Mouse (Mus musculus) ovary, postnatal 36 days (tissue): ENCODE data around the gene Nusap1.
A peak's percentile ranks its signal among the peaks of the same experiment; 100 is the strongest.
"Not testable (repeated sequence)": the region's sequence is repeated elsewhere in the genome, so short reads cannot be mapped to it uniquely, and the experiment has no call there.

ENCODE experiments used
- DNase-seq: peaks from one replicate; pipeline ENCODE4 v3.0.0; 2022; ENCODE audit warnings: low spot score, mixed read lengths

The Nusap1 gene

DNA sequence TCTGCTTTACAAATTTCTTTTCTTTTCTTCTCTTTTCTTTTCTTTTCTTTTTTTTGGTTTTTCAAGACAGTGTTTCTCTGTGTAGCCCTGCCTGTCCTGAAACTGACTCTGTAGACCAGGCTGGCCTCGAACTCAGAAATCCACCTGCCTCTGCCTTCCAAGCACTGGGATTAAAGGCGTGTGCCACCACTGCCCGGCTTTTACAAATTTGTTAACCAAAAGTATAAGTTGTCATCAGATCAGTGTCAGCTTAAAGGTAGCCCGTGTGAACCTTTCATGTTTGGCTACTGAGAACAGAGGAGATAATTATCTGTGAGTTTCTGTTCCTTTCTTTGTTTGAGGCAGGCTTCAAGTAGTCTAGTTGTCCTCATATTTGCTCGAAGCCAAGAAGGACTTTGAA is 26.2 kb downstream of the Nusap1 start:
- no peak for DNase-seq

DNA sequence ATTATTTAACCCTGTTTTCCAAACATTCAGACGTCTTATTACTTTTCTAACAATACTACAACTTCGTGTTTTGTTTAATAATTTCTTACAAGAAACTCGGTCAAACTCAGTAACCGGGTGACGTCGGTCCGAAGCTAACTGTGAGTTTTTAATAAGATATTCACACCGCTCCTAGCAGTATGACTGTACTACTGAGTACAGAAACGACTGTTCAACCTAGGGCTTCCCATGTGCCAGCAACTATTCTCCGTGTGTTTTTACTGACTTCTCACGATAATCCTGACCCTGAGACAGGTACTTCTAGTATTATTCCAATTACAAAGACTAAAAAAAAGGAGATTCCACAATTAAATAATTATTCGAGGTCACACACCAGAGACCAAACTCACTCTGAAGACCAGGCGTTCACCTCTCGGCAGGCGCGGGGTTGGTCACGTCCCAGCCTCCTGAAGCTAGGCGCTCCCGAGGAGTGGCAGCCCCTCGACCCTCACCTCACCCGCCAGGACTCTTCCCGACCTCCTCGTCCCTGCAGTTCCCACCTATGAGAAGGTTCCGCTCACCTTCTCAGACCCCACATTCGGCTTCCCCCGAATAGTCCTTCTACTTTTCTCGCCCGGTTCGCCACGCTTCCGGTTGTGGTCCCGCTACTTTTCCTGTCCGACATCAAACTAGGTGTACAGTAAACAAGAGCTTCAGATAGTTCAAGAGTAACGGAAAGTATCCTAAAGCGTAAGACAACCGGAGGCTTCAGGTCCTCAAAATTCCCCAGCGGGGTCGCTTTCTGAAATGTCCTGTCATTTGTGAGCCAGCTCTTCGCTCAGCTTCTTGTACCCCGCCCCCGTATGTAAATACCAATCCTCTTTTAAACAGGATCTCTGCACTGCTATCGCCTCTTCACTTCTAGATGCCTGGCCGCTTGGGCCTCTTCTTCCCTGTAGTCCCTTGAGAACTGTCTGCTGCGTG is 44.4 kb downstream of the Nusap1 start, which contains the start of gene Ndufaf1:
TSS of gene Ndufaf1 (minus strand) at position 608 of the 963 bp plus-strand sequence.
- peak; percentile 79 for DNase-seq

DNA sequence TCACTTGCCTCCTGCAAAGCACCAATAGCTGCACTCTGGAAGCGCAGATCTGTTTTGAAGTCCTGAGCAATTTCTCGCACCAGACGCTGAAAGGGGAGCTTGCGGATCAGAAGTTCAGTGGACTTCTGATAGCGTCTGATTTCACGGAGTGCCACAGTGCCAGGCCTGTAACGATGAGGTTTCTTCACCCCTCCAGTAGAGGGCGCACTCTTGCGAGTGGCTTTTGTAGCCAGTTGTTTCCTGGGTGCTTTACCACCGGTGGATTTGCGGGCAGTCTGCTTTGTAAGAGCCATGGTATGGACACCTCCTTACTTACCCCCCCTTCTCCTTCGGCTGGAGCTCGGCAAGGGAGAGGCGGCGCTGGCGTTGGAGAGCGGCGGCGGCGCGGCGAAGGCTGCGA is 47.6 kb downstream of the Nusap1 start:
- DNase-seq, result not testable (repeated sequence)

DNA sequence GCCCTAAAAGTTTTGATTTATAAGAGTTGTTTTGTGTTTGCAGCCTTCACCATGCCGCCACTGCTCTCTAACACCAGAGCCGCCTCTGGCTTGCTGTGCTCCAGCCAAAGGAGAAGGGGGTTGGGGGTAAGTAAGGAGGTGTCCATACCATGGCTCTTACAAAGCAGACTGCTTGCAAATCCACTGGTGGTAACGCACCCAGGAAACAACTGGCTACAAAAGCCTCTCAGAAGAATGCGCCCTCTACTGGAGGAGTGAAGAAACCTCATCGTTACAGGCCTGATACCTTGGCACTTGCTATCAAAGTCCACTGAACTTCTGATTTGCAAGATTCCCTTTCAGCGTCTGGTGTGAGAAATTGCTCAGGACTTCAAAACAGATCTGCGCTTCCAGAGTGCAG is 50.9 kb downstream of the Nusap1 start:
- DNase-seq, result no peak

DNA sequence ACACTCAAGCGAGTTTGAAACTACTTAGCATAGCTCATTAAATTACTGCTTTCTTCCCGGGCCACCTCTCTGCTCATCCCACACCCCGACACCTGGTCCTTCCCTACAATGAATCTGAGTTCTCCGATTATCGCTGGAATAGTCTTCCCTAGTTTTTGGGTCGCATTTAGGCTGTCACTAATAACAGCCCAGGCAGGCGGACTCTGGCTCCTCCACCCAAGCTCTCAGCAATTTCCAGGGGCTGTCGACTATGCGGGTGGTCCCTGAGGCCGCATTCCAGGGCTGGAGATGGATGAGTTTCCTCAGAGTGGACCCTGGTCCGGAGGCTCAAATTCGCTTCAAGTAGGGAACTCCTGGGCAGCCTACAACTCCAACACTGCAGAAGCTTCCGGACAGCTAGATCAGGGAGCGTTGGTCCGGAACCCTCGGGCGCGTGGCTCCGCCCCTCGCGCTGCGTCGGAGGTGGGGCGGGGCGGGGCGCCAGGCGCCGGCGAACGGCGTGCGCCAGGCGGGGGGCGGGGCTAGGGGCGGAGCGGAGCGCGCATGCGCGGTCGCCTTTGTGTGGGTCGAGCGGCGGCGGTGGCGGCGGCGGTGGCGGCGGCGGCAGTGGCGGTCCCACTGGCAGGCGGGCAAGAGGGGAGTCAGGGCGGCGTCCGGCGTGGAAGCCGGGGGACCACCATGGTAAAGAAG is 56.6 kb downstream of the Nusap1 start, which contains the start of gene Rtf1:
TSS of gene Rtf1 (plus strand) at position 544 of the 690 bp plus-strand sequence.
- DNase-seq, result peak; percentile 97

DNA sequence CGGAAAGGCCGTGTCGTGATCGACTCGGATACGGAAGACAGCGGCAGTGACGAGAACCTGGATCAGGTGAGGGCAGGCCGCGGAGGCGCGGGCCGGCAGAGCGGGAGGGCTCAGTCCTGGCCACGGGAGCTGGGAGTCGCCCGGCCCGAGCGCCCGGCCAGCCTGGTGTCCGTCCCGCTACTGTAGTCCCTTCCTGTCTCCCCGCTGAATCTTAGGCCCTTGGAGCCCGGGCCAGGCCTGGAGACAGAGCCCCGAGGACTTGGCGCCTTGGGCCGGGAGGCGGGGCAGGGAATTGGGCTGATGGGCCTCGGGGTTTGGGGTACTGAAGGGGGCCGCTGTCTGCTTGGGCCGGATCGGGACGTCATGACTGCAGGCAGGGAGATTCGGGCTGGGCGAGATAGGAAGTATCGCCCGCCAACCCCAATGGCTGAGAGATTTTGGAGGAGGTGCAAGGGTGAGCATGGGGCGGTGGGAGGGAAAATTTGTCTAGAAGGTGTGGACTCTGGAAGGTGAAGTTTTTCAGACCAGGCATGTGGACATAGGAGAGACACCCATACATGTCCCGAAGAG is 57.2 kb downstream of the Nusap1 start:
- DNase-seq, result no peak

DNA sequence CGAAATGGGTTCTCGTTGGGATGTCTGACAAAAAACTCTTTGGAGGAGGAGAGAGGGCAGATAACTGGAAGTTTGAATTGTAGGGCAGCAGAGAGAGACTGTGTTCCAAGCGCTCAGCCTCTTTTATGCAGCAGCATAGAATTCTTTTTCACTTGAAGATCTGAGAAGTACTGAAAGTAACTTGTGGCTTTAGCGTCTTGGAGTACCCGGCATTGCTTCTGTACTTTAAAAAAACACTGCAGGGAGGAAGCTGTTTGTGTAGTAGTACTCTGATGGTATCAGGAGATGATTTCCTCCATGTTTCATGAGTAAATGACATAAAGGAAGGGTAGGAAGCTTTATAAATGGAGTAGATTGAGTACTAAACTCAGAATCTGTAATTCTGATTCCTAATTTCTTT is 57.7 kb downstream of the Nusap1 start:
- DNase-seq, result no peak

DNA sequence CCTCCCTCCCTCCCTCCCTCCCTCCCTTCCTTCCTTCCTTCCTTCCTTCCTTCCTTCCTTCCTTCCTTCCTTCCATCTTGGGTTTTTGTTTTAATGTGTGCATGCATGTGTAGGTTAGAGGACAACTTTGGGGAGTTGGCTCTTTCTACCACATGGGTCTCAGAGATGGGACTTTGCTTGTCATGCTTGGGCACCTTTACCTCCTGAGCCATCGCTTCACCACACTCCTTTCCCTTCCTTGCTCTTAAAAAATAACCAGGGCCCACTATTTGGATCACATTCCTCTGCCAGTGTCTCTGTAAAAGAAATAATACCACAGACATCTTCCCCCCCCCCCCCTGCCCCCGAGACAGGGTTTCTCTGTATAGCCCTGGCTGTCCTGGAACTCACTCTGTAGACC is 65.6 kb downstream of the Nusap1 start:
- no peak for DNase-seq

DNA sequence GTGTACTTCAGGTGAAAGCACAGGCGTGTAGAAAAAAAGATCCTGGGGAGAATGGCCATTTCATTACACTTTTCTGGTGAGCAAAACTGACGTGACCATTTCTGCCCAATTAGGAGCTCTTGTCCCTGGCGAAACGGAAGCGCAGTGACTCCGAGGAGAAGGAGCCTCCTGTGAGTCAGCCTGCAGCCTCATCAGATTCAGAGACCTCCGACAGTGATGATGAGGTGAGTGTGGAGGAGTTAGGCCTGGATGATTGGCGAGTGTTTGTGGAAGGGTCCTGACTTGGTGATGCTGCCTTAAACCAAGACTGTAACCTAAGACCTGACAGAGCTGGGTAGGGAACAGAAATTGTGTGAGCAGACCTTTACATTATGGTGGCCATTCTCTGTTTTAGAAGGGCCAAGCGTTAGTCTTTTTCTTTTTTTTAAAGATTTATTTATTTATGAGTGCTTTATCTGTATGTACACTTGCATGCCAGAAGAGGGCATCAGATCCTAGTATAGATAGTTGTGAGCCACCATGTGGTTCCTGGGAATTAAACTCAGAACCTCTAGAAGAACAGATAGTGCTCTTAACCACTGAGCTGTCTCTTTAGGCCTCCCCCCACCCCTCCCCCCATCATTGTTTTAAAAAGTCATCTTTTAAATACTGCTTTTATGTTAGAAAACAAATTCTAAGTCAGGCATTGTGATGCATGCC is 74.1 kb downstream of the Nusap1 start:
- DNase-seq, result no peak

DNA sequence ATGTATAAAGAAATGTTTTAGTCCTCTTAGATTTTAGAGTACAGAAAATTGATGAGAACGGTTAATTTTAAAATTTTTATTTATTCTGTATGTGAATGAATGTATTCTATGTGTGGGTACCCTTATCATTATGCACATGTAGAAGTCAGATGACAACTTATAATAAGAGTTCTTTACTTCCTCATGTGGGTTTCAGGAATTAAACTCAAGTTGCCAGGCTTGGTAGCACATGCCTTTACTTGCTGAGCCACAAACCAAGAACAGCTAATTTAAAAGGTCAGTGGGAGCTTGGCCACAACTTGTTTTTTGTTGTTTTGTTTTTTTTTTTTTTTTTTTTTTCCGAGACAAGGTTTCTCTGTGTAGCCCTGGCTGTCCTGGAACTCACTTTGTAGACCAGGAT is 76.7 kb downstream of the Nusap1 start:
- DNase-seq, result no peak

DNA sequence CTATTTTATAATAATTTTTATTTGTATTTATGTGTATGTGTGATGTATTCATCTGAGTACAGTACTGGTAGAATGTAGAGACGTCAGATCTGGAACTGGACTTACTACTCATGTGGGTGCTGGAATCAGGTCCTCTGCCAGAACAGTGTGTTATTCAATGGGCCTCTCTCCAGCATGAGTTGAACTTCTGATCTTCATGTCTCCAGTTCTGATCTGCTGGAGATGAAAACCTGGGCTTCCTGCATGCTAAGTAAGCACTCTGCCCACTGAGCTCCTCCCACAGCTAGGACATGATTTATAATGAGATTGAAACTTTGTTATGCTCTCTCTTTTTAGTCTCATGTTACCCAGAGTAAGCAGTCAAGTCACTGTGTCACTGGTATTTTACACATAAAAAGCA is 78.0 kb downstream of the Nusap1 start:
- DNase-seq, result no peak

DNA sequence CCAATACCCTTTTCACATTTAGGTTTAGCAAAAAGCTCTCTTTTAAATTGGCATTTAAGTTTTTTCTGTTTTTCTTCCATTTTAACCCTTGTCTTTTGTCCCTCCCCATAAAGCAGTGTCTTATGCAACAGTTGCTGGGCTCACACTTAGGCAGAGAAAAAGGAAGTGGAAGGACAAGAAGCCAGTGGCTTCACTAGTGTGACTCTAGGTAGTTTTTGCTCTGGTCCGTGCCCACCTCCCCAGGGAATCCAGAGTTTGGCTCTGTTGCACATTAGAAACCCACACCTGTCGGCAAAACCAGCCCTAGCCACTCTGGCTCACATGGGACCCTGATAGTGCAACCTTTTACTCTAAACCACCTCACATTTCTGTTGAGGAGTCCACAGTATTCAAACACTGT is 80.4 kb downstream of the Nusap1 start:
- no peak for DNase-seq

DNA sequence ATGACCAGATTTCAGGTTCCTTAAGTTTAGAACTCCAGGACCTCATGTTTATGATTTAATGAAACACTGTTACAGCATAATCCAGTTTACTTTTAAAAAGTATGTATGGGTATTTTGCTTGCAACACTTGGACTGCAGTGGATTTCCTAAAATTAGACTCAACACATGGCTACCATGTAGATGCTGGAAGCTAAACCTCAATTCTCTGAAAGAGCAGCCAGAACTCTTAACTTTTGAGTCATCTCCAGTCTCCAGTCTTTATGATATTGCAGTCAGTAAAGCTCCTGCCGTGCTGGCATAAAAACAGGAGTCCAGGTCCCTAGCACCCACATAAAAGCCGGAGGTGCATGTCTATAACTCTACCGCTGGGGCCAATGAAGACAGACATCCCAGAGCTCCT is 81.9 kb downstream of the Nusap1 start:
- no peak for DNase-seq
